Mouse (Mus musculus) Muller cell, postnatal 12 days (primary cell): Measurements from ENCODE around the gene Rbm19.

Experiments
- DNase-seq: peaks from one replicate; pipeline ENCODE4 v3.0.0-alpha.2; 2015; ENCODE audit errors: inconsistent ontology term

Gene Rbm19

GRCm38 (mm10) chr5:120134000-120134399 is 17.7 kb downstream of the Rbm19 start:
- DNase-seq, result peak; percentile 47

DNA sequence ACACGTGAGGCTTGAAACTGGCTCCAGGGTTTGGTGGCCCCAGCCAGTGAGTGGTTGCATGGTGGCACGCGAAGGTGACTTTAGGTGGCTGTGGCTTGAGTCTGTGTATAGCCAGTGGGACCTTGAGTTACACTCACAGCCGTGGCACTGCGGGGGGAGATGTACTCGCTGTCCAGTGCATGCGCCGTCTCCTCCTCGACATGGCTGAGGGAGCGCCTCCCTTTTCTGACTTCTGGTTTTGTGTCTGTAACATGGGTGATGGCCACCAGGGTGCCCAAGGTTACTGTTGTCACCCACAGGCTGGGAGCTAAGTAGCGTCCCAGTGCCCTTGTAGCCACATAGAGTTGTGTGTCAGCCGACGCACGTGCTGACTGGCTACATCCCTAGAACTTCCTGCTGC is 19.1 kb downstream of the Rbm19 start:
- no peak for DNase-seq

DNA sequence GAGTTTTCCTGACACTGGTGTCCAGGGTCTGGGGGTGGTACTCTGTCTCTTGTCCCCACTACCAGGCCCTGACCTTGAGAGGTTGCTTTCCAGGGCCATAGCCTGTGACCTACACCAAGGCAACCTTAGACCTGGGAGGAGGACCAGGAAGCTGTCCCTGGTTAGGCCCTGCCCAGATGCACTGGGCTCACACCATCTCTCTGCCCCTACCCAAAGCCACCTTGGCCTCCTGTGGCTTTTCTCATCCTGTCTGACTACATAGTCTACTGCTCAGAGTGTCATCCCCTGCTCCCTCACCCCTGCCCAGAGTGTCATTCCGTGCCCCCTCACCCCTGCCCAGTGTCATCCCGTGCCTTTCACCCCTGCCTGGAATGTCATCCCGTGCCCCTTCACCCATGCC is 19.6 kb downstream of the Rbm19 start:
- DNase-seq, result no peak

GRCm38 (mm10) chr5:120136236-120136675 is 20.0 kb downstream of the Rbm19 start:
- no peak for DNase-seq

GRCm38 (mm10) chr5:120137038-120137437 is 20.8 kb downstream of the Rbm19 start:
- DNase-seq, result no peak

DNA sequence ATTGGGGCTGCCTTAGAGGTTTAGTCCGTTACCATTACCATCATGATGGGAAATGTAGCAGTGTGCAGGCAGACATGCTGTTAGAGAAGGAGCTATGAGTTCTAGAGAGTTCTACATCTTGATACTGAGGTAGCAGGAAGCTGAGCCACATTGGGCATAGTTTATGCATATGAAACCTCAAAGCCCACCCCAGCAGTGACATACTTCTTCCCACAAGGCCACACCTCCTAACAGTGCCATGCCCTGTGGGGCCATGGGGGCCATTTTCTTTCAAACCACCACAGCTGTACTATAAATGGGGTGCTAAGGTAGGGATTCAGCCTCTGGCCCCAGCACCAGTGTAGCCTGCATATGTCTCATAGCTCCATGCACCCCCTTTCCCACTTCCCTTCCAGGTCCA is 21.6 kb downstream of the Rbm19 start:
- DNase-seq, result no peak

DNA sequence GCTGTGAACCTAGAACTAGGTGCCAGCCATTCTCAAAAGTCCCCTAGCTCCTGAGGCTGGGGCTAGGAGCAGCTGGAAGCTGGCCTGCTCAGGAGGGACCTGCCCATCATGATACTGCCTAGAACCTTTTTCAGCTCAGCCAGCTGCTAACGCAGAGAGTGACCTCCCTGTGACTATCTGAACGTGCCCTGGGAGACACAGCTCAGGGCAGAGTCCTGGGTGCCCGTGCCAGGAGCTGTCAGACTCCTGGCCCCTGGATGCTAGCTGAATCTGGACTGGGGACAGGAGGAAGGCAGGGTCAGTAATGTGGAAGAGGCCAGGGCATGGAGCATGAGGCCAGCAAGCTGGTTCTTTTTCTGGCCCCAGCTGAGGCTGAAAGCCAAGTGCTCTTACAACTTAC is 22.1 kb downstream of the Rbm19 start:
- DNase-seq, result no peak

GRCm38 (mm10) chr5:120139224-120139623 is 23.0 kb downstream of the Rbm19 start:
- DNase-seq, result no peak

DNA sequence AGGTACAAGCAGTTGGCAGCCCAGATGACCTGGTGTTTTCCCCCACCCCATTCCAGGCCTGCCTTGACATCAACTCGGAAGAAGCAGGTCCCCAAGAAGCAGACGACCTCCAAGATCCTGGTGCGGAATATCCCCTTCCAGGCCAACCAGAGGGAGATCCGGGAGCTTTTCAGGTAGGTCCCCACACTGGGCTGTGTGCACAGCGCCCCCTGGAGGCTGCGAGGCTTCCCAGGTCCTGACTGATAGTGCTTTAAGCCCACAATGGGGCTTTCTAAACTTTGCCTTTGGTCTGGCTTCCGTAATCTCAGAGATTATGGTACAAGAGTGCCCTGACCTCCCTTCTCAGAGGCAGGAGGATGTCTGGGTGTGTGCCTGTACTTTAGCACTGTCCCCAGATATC is 27.7 kb downstream of the Rbm19 start:
- no peak for DNase-seq

DNA sequence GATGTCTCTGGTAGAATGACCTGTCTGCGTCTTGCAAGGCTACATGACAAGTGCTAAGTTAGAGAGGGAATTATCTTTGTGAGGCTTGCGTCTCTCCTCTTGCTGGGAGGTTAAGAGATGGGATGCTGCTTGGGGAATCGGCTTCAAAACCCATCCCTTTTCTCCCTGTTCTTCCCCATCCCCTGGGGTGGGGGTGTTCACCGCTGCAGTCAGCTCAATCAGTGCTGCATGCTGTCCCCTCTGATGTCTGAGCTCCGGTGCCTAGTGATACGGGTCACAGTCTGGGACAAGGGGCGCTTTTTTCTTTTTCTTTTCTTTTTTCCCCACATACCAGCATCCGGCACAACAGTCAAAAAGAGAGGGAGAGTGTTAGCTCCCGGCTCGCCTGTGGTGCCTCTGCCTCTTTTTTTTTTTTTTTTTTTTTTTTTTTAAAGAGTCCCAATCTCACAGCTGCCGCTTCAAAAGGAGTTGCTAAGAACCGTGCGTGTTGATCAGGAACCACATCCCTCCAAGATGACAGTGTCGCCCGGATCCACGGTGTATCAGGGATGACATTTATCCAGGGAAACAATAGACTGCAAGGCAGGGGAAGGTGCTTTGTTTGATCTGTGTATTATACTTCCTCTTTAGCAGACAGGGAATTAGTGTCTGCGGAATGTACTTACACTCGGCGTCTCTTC is 29.2 kb downstream of the Rbm19 start:
- no peak for DNase-seq

DNA sequence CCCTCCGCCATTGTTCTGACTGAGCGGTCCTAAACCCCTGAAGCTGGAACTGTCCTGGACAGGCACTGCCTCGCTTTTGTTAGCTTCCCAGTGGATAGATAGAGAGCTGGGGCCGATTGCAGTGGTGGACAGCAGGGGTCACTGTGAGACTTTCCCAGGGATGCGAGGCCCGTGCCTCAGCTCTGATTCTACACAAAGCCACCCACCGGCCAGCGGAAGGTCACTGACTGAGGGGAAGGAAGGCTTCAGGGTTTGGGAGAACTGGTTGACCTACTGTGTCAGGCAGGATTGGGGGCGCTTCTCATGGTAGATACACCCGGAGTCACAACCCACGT is 29.8 kb downstream of the Rbm19 start:
- DNase-seq, result peak; percentile 58

DNA sequence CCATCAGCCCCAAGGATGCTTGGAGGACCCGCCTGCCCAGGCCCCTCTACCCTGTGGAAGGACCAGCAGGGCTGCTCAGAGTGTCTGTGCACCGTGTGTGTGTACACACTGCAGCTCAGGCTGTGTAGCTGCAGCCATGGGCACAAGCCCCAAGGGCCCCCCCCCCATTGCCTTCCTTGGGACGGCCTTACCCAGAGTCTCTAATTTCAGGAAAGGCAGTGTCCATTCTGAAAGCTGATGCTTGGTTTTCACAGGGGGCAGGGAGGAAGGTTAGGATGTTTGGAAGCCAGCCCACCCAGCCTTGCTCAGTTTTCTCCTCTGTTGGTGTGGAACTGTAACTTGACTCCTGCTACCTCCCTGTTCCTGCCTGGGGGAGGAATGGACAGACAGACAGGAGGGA is 30.6 kb downstream of the Rbm19 start:
- no peak for DNase-seq

DNA sequence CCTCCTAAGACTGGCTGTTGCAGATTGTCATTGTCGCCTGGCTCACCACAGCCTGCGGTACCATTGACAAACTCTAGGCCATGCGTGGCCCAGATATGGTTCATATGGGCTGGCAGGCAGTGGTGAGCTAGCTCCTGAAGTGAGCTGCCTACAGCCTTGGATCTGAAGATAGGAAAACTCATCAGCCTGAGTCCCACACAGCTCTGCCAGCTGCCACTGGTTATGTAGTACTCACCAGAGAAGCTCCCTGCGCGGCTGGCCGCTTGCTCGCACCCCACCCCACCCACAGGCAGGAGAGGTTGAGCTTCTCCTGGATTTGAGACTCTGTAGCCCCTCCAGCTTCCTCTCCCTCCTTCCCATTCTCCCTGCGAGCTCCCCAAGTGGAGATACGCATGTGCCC is 32.0 kb downstream of the Rbm19 start:
- DNase-seq, result no peak

GRCm38 (mm10) chr5:120151145-120151544 is 34.9 kb downstream of the Rbm19 start:
- no peak for DNase-seq

DNA sequence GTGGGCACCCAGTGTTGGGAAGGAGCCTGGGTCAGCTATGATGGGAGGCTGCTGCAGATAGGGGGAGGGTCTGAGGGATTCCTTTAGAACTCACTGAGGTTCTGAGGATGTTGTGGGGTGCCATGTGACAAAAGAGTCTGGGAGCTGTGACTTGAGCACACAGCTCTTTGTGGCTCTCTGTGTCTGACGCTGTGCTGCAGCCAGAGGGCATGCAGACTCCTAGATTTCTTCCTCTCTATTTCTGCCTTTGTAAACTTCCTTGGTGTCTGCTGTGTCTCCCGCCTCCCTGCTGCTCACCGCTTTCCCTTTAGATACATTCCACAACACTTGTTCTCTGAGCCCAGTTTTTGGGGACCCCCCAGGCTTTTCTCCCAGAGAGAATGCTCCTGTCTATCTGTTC is 36.9 kb downstream of the Rbm19 start:
- no peak for DNase-seq

DNA sequence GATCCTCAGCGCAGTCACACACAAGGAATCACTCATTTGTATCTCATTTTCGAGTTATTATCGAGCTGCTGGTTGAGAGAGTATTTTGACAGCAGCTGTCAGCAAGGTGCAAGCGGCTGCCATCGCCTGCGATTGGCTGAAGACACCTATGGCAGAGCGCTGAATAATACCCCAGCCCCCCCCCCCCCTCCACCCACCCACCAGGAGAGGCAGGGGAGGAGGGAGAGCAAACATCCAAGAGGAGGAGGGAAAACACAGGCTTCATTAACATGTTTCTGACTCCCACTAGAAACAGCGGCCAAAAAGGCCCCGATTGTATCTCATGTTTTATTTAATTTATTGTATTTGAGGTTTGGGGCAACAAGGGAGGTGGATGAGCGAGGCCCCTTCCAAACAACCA is 39.4 kb downstream of the Rbm19 start:
- DNase-seq, result no peak

GRCm38 (mm10) chr5:120156166-120156909 is 40.1 kb downstream of the Rbm19 start:
- no peak for DNase-seq

- DNase-seq, result no peak
Observed at GRCm38 (mm10) chr5:120157115-120157514, 40.9 kb downstream of the Rbm19 start.

GRCm38 (mm10) chr5:120158476-120158875 is 42.2 kb downstream of the Rbm19 start:
- no peak for DNase-seq

- DNase-seq, result no peak
Observed at GRCm38 (mm10) chr5:120160923-120161658, 44.8 kb downstream of the Rbm19 start.

- no peak for DNase-seq
Observed at GRCm38 (mm10) chr5:120162689-120163088, 46.4 kb downstream of the Rbm19 start.

DNA sequence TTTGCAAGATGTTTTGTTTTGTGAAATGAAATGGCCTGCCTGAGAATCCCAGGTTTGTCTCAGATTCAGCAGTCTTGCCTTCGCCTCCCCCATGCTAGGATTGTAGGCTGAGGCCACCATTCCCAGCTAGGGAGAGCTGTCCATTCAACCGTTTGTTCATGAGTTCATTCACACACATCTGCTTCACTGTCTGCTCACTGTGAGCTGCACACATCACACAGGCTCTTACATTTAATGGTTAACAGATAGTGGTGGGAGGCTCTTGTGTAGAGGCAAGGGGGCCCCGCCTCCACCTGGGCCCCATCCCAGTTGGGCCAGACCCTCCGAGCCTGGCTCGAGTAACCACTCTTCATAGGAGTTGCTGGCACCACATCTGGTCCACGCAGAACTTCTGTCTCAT is 47.2 kb downstream of the Rbm19 start:
- DNase-seq, result no peak

- DNase-seq, result peak; percentile 67
Observed at GRCm38 (mm10) chr5:120164450-120164849, 48.2 kb downstream of the Rbm19 start.
